Mouse (Mus musculus): ENCODE measurements around the gene Scn3a. TPM values are rescaled to one million over a fixed set of nuclear protein-coding genes. Genes with fewer than 3 reads are reported as not detected.

Scn3a gene
- total and polyA plus RNA-seq, 3 experiments = not detected

DNA sequence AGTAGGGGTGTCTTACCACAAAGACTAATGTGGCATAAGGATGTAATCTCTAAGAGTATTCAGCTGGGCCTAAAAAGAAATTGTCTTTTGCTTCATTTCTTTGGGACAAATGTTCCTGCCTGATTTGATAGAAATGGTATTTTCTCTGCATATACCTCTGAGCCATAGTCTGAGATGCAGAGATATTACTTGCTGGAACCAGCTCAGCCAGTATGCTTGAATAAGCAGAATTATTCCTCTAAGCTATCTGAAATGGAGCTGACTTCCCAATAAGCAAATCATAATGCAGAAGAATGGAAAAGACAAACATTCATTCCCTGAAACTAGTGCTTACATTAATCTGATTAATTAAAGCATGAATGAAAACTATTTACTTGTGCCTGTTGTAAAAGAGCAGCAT is 40.4 kb upstream of the Scn3a start:
- Histone ChIP-seq H3K9me3 (replicated peaks; ENCODE audit: insufficient read depth, low read length) (no peaks in the 10 kb centered on the region), H3K27ac (ENCODE audit: control insufficient read depth, low read depth, low read length) (no peak overlapping the region), H3K27me3 (ENCODE audit: control insufficient read depth in 1 of 2, insufficient read depth in 2 of 2, low read length in 2 of 2) (no peaks in the 10 kb centered on the region), H3K36me3 (ENCODE audit: control insufficient read depth in 1 of 2, insufficient read depth in 2 of 2, low read length in 2 of 2) (no peaks in the 10 kb centered on the region), H3K79me2 (ENCODE audit: control insufficient read depth, insufficient read depth, low read length, poor library complexity) (no peaks in the 10 kb centered on the region), H3K9ac (ENCODE audit: control insufficient read depth, low read depth, low read length, poor library complexity, severe bottlenecking) (no peak overlapping the region), H3K4me1 (ENCODE audit: control insufficient read depth in 1 of 2, insufficient read depth in 2 of 2, low read length in 2 of 2) (no peaks in the 10 kb centered on the region), H3K4me3 (ENCODE audit: control insufficient read depth in 1 of 2, insufficient read depth in 1 of 2, low read depth in 2 of 2, low read length in 2 of 2) (no peak overlapping the region)
- DNase-seq (ENCODE audit: low read depth, low spot score) = no peak
- TF ChIP-seq USF1 (IDR thresholded peaks at IDR 0.05; ENCODE audit: low read depth, low read length) = no peak
- no peak for TF ChIP-seq ELF1 (IDR thresholded peaks at IDR 0.05; ENCODE audit: low read depth, low read length)
- TF ChIP-seq UBTF (IDR thresholded peaks at IDR 0.05; ENCODE audit: borderline replicate concordance, insufficient read depth, low read depth, low read length) = no peak
- no peak for TF ChIP-seq TBP (IDR thresholded peaks at IDR 0.05; ENCODE audit: low read depth, low read length)
- no peak for TF ChIP-seq NRF1 (IDR thresholded peaks at IDR 0.05; ENCODE audit: insufficient read depth, low read depth, low read length, poor library complexity, severe bottlenecking)

DNA sequence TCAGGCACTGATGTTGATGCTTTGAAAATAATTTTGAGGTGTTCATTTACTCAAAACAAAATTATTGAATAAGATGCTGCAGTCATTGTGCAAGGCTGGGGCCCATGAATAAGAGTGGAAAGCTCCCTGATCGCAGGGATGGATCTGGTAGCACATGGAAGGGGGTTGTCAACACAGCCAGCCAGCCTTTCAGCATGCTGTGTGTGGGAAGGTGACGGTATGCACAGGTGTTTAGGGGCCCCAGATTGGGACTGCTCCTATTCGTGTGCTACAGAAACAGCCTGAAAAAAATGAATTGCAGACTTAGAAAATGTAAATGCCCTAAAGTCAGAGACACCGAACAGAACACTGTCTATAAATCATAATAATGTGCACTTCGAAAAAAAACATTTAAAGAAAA is 20.3 kb upstream of the Scn3a start:
- Histone ChIP-seq H3K9me3 (replicated peaks; ENCODE audit: insufficient read depth, low read length) (no peaks in the 10 kb centered on the region), H3K79me2 (ENCODE audit: control insufficient read depth, insufficient read depth, low read length, poor library complexity) (no peaks in the 10 kb centered on the region), H3K4me1 (ENCODE audit: control insufficient read depth in 1 of 2, insufficient read depth in 2 of 2, low read length in 2 of 2) (no peaks in the 10 kb centered on the region), H3K27me3 (ENCODE audit: control insufficient read depth in 1 of 2, insufficient read depth in 2 of 2, low read length in 2 of 2) (no peaks in the 10 kb centered on the region), H3K27ac (ENCODE audit: control insufficient read depth, low read depth, low read length) (no peak overlapping the region), H3K36me3 (ENCODE audit: control insufficient read depth in 1 of 2, insufficient read depth in 2 of 2, low read length in 2 of 2) (no peaks in the 10 kb centered on the region), H3K9ac (ENCODE audit: control insufficient read depth, low read depth, low read length, poor library complexity, severe bottlenecking) (no peak overlapping the region), H3K4me3 (ENCODE audit: control insufficient read depth in 1 of 2, insufficient read depth in 1 of 2, low read depth in 2 of 2, low read length in 2 of 2) (no peak overlapping the region)
- no peak for DNase-seq (ENCODE audit: low read depth, low spot score)
- TF ChIP-seq BHLHE40 (IDR thresholded peaks at IDR 0.05; ENCODE audit: borderline replicate concordance, low read depth, low read length) (no peak), HCFC1 (IDR thresholded peaks at IDR 0.05; ENCODE audit: low read depth, low read length) (no peak), ELF1 (IDR thresholded peaks at IDR 0.05; ENCODE audit: low read depth, low read length) (no peak), MAFK (IDR thresholded peaks at IDR 0.05; ENCODE audit: borderline replicate concordance, low read depth, low read length) (no peak), RAD21 (IDR thresholded peaks at IDR 0.05; ENCODE audit: low read depth, low read length) (no peak), TAL1 (IDR thresholded peaks at IDR 0.05; ENCODE audit: low read length) (no peak), JUND (IDR thresholded peaks at IDR 0.05; ENCODE audit: low read depth, low read length) (no peak), MYC (IDR thresholded peaks at IDR 0.05; ENCODE audit: low read depth, low read length) (no peak), MAX (IDR thresholded peaks at IDR 0.05; ENCODE audit: low read length) (no peak)

DNA sequence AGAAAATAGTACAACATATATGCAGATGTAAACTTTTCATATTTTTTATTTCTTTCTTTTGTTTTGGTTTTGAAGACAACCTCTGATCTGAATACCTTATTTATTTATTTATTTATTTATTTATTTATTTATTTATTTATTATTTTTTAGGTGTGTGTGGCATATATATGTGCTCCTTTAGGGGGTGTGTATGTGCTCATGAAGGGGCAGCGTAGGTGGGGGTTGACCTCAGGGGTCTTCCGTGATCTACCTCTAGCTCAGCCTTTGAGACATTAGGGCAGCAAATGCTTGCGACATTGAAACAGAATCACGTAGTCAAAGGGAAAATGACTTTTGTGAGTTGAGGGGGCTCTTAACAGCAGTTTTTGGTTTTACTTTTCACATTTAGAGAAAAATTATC is 498 bp upstream of the Scn3a start:
- H3K27me3 ChIP-seq (ENCODE audit: control insufficient read depth in 1 of 2, insufficient read depth in 2 of 2, low read length in 2 of 2) = no peaks in the 10 kb centered on the region
- H3K4me1 ChIP-seq (ENCODE audit: control insufficient read depth in 1 of 2, insufficient read depth in 2 of 2, low read length in 2 of 2) = no peaks in the 10 kb centered on the region
- H3K79me2 ChIP-seq (ENCODE audit: control insufficient read depth, insufficient read depth, low read length, poor library complexity) = no peaks in the 10 kb centered on the region
- no peaks in the 10 kb centered on the region for H3K36me3 ChIP-seq (ENCODE audit: control insufficient read depth in 1 of 2, insufficient read depth in 2 of 2, low read length in 2 of 2)
- no peak for TF ChIP-seq MYB (IDR thresholded peaks at IDR 0.05; ENCODE audit: low read depth, low read length)
- TF ChIP-seq ELF1 (IDR thresholded peaks at IDR 0.05; ENCODE audit: low read depth, low read length) = no peak
- TF ChIP-seq HCFC1 (IDR thresholded peaks at IDR 0.05; ENCODE audit: low read depth, low read length) = no peak
- no peak for TF ChIP-seq MAZ (IDR thresholded peaks at IDR 0.05; ENCODE audit: low read depth, low read length)
- no peaks in the 10 kb centered on the region for H3K9me3 ChIP-seq (replicated peaks; ENCODE audit: insufficient read depth, low read length)
- no peak for DNase-seq (ENCODE audit: low read depth, low spot score)
- no peak overlapping the region for H3K9ac ChIP-seq (ENCODE audit: control insufficient read depth, low read depth, low read length, poor library complexity, severe bottlenecking)
- no peak overlapping the region for H3K27ac ChIP-seq (ENCODE audit: control insufficient read depth, low read depth, low read length)
- no peak overlapping the region for H3K4me3 ChIP-seq (ENCODE audit: control insufficient read depth in 1 of 2, insufficient read depth in 1 of 2, low read depth in 2 of 2, low read length in 2 of 2)
